Mouse (Mus musculus): Measurements from ENCODE around the gene Pdlim1. TPM values are rescaled to one million over a fixed set of nuclear protein-coding genes. Genes with fewer than 3 reads are reported as not detected.

The Pdlim1 gene
- total RNA-seq, 1 experiment from 2014 or later: 29.3 TPM

DNA sequence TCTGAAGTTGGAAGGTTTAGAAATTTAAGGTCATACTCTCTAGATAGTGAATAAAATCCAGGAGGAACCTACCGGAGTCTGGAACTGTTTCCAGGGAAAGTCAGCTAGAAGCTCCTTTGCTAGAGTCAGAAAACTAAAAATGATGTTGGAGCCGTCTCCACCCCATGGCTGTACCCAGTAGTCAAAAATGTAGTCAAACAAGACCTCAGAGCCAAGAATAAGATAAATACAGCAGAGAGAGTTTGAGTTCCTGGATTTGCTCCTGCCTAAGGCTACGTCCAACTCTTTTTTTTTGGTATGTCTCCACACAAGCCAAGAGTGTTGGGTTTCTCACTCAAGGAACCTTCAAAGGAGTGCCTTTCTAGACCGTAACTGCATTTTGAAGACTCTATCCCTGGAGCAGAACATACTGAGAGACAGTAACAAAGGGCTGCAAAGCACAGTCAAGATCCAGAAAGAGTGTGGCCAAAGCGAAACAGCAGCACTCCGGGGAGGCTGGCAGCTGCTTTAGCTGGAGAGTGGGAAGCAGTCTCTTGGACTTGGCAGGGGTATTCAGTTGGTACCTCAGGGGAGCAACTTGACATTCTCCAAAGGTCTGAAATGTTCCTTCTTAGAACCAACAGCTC, 18.6 kb upstream of the Pdlim1 start:
- no peak for ATAC-seq (replicated peaks; ENCODE audit: insufficient number of reproducible peaks, low FRiP score, low TSS enrichment, poor library complexity, severe bottlenecking)

DNA sequence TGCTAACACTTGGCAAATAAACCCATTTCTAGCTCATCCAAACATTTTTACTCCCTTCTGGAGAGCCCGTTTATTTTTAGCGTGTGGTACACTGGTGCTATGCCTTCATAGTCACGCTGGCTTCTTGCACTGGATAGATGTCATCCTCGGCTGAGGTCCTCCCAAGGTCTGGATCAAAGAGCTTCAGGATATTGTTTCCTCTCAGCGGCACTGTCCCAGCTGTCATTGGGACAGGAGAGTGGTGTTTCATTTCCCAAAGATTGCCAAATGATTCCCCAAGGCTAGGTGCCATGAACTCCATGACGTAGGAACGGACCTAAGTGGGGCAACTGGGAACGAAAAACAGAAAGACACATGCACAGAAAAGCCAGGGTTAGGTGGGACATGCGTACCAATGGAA, 16.8 kb upstream of the Pdlim1 start:
- no peak for ATAC-seq (replicated peaks; ENCODE audit: insufficient number of reproducible peaks, low FRiP score, low TSS enrichment, poor library complexity, severe bottlenecking)

DNA sequence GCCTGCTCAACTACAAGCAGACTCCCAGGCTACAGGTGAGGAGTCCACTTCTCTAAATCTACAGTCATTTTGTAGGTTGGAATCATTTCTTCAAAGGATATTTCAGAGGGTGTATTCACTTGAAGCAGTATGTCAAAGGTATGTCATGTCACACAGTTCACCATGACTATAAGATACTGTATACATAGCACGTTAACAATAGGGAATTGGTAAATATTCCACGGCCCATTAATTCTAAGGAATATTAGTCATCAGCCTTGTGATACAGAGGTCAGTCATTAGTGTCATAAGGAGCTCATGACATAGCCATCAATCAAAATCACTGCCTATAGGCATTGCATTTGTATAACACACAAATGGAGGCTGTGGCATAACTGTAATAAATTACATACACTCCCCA, 13.1 kb upstream of the Pdlim1 start:
- ATAC-seq (replicated peaks; ENCODE audit: insufficient number of reproducible peaks, low FRiP score, low TSS enrichment, poor library complexity, severe bottlenecking): no peak

DNA sequence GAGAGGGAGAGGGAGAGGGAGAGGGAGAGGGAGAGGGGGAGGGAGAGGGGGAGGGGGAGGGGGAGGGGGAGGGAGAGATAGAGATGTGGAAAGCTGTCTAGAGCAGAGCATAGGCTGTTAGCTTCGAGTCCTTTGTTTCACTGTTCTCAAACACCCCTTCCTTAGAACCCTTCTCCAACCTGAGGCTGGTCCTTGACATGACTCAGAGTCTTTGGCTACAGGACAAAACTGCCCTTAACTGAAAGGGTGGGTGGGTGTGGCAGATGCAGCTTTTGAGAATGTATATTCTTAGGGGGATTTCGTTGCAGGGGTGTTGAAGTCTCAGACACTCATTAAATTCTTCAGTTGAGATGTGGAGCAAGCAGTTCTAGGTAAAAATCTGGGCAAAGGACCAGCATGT, 11.8 kb upstream of the Pdlim1 start:
- ATAC-seq (replicated peaks; ENCODE audit: insufficient number of reproducible peaks, low FRiP score, low TSS enrichment, poor library complexity, severe bottlenecking): no peak

DNA sequence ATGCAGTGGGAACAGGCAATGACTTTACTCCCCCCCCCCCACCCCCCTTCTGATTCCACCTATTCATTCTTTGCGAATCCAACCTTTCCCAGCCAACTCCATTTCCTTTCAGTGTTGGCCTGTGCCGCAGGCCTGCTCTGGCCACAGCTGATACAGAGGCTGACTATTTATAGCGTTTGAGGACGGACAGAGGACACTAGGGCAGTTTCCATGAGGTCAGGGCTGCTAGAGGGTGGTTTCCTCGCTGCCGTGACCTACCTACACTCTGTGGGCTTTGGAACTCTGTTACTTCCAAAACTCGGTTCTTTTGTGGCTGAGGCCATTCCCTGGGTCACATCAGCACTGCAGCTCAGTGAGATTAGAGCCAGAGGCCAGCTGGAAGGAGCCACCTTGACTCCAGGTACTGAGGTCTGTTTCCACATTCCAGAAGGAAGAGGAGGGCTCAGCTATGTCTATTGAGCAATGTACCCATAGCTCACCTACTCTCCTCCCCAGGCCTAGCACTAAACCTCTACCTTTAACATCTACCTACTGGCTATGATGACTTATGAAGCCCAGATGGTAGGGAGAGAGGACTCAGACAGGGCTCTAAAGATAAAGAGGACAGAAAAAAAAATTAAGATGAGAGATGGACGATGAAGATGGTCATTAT, 6.9 kb upstream of the Pdlim1 start:
- no peak for ATAC-seq (replicated peaks; ENCODE audit: insufficient number of reproducible peaks, low FRiP score, low TSS enrichment, poor library complexity, severe bottlenecking)

DNA sequence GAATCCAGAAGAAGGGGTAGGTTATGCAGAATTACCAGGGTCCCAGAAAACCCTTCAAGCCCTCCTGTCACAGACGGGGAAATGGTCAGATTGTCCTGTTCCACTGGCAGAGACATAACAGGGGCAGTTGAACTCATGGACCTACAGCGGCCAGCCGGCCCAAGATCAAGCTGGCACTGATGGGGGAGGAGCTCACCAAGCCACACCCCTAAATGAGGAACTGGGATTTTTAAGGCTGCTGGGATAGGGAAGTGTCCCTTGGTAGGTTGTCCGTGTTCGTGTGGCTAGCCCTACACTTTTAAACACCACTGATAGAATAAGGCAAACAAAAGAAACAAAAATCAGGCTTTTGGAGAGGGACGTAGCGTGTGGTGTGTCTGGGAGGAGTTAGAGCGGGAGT, 5.9 kb upstream of the Pdlim1 start:
- ATAC-seq (replicated peaks; ENCODE audit: insufficient number of reproducible peaks, low FRiP score, low TSS enrichment, poor library complexity, severe bottlenecking): peak; percentile 76

DNA sequence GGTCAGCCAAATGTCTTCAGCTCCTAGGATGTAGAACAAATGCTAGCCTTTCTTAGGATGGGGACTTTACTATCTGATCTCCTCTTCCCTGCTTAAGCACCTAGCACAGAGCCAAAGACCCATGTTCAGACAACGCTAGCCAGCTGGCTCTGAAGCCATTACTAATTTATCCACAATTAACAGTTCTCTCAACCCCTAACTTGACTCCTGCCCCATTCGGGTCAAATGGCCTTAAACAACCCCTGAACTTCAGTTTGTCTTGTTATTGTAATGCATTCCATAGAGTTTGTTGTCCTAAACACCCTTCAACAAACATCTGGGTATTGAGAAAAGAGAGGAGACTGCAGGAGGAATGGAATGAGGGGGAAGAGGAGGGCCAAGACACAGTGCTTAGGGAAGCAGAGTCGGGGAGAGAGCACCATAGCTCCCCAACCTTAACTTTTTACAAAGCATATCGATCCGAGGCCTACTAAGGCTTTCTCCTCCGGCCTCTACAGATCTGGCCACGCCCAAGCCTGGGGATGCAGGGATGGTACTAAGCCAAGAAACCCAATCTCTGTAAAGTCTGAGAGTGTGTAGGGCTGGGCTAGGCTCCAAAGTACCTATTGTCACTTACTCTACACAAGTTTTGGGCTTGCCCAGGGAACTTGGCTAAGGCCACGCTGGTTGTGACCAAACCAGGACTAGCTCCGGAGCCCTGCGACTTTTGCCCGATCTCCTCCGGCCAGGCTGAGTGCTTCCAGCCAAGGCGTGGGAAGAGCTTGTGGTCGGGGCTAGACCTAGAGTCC, 4.0 kb upstream of the Pdlim1 start:
- no peak for ATAC-seq (replicated peaks; ENCODE audit: insufficient number of reproducible peaks, low FRiP score, low TSS enrichment, poor library complexity, severe bottlenecking)

DNA sequence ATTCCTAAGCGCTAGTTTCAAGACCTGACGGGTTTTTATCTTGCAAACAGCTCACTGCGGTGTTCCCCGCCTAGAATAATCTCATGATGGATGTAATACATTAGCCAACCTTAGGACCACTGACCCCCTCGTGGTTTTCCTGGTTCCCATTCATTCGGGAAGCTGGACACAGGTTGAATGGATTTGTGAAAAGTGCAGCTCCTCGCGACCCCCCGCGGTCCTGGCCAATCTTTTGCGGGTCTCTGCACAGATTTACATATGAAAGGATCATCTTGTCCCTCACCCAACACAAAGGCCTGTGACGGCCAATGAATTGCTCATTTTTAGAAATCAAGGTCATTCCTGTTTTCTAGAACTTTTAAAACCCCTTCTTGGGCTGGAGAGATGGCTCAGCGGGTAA, 1.0 kb upstream of the Pdlim1 start:
- ATAC-seq (replicated peaks; ENCODE audit: insufficient number of reproducible peaks, low FRiP score, low TSS enrichment, poor library complexity, severe bottlenecking): no peak

DNA sequence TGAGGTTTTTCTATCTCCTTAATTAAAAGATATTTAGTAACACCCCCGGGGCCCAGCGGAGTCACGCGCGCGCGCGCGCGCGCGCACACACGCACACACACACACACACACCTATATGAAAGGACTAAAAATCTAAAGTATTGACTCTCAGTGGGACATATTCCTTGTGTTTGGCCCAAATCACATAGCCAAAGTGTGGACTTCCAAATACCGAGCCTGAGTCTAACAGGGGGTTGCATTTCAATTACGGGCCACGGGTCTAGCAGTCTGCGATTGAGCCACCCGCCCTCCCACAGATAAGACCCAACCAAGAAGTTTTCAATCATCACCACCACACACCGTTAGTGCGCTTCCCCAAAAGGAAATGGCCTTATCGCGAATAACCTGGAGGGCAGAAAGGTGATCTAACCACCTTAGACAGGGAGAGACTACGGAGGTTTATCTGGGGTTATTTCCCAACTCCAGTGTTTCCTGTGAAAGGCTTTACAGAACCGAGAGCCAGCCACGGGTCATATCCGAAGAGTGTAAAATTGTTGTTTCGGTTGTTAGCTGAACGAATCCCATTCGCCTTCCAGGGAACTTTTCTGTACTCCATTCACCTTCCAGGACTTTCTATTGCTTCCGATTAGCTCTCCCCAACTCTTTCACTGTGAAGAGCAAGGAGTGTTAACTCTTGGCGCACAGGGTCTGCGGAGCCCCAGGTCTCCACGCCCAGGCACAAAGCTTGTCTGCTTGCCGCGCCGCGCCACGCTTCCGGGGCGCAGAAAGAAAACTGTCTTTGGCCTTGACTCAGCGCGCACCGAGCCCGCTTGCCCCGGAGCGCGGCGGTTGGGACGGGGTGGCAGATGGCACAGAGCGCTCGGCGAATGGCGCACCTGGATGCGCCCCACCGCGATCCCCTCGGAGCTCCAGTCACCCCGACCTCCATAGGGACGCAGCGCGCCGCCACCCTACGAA, 1.0 kb downstream of the Pdlim1 start:
- ATAC-seq (replicated peaks; ENCODE audit: insufficient number of reproducible peaks, low FRiP score, low TSS enrichment, poor library complexity, severe bottlenecking): no peak

DNA sequence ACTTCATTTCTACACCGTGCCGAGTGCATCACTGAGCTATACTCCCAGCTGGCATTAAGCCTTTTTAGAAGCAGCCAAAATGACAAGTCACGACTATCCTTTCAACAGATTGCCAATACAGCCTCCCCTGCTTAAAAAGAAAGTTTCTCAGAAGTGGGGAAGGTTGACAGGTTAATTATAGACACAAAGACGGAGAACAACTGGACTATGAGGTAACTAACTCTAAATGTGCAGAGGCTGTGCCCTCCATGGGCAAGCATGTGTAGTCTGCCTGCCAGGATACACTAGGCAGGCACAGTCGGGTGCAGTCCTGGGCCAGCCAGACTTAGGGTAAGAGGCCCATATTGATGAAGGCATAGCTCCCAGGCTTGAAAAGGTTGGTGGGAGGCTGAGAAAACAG, 2.1 kb downstream of the Pdlim1 start:
- no peak for ATAC-seq (replicated peaks; ENCODE audit: insufficient number of reproducible peaks, low FRiP score, low TSS enrichment, poor library complexity, severe bottlenecking)

DNA sequence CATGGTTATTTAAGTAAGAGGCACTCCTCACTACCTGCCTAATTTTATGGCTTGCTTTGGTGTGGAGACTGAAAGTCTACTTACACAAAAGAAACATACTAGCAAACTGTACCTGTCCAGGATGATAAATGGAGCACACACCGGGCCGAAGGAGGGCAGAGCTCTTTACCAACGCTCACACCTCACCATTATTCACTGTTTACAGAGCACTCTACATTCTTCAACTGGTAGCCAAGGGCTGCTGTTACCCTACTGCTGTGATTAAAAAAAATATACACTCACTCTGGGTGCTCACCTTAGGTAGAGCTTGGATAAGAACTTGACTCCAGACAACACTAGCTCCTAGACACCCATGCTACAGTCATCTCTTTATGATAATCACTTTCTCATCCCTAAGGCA, 3.1 kb downstream of the Pdlim1 start:
- ATAC-seq (replicated peaks; ENCODE audit: insufficient number of reproducible peaks, low FRiP score, low TSS enrichment, poor library complexity, severe bottlenecking): no peak

DNA sequence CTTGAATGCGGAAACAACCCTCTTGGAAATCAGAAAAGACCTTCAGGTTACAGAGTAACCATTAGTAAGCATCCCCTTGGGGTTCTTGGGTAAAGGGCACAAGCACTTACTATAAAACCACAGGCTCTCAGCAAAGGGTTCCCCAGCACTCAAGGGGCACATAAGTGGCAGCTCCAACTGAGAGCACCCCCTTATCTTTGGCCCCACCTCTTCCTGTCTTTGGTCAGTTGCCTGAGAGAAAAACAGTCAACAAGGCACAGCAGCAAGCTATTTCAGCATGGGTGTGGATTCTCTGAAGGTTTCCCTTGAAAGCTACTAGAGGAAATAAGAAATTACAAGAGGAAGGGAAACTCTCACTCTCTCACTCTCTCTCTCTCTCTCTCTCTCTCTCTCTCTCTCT, 4.3 kb downstream of the Pdlim1 start:
- peak; percentile 70 for ATAC-seq (replicated peaks; ENCODE audit: insufficient number of reproducible peaks, low FRiP score, low TSS enrichment, poor library complexity, severe bottlenecking)

DNA sequence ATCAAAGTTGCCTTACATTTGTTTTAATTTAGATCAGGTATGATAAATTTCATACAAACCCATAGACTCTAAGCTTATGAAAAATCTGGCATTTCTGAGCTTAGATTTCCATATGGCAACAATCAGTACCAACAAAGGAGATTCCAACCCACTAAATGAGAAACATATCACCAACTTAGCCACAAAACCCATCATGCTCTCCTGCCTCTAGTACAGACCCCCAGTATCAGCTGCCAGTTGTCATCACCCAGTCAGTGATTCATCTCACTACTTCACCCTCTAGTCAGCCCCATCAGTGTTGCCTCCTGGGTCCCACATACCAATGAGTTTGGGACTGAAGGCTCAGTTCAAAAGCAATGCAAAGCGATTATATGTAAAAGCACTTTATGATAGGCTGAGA, 12.2 kb downstream of the Pdlim1 start:
- ATAC-seq (replicated peaks; ENCODE audit: insufficient number of reproducible peaks, low FRiP score, low TSS enrichment, poor library complexity, severe bottlenecking): no peak

DNA sequence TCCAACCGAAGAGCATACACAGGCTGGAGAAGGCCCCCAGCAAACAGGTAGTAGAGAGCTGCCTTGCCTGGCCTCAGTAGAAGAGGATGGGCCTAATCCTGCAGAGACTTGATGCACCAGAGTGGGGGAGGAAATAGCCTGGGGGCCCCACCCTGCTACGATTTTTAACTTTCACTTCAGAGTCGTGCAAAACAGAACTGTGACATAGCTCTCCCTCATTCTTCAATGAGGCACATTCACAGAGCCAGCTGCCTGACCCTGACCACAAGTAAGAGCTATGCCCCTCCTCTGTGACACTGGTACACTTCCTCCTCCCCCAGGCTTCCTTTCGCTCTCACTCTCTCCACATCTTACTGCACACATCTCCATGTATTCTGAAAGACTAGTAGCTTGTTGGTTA, 14.2 kb downstream of the Pdlim1 start:
- ATAC-seq (replicated peaks; ENCODE audit: insufficient number of reproducible peaks, low FRiP score, low TSS enrichment, poor library complexity, severe bottlenecking): peak; percentile 86

DNA sequence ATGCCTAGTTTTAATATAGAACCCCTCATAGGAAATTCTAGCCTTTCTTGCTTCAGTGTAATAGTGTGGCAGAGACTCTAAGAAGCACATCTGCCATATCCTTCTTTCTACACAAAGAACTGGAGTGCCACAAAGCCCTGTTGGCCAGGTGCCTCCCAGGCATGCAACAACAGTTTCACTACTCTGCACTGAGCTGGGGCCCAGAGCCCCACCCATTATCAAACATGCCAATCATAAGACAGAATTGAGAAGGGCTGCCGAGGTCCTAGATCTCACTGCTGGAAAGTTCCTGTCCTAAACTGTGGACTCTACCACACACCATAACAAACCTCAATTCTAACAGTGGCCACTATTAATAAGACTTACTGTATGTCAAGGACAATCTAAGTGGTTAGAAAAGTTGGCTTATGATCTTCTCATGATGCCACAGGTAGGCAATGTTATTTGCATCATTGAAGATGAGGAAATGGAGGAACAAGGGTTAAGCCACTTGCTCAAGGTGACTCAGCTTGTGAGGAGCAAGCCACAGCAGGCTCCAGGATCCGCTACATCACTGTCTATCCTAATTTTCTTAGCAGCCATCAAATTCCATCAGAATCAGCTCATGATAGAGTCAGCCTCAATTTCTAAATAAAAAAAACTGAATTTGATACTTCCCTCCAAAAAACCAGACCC, 15.1 kb downstream of the Pdlim1 start:
- ATAC-seq (replicated peaks; ENCODE audit: insufficient number of reproducible peaks, low FRiP score, low TSS enrichment, poor library complexity, severe bottlenecking): no peak

DNA sequence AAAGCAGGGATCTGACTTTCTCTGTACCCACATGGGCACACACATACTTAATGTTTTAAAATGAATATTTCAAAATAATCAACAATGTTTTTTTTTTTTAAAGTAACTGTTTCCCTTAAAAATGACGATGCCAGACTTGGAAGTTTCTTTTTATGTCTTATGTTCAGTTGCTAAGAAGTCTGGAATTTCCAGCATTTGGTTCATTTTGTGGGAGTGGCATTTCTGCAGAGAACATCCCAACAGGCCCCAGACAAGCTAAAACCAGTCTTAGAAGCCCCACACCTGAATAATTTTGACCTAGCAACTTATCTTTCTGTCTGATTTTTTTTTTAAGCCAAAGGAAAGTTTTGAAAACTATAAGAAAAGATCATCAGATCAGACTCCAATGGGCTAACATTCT, 16.1 kb downstream of the Pdlim1 start:
- no peak for ATAC-seq (replicated peaks; ENCODE audit: insufficient number of reproducible peaks, low FRiP score, low TSS enrichment, poor library complexity, severe bottlenecking)

DNA sequence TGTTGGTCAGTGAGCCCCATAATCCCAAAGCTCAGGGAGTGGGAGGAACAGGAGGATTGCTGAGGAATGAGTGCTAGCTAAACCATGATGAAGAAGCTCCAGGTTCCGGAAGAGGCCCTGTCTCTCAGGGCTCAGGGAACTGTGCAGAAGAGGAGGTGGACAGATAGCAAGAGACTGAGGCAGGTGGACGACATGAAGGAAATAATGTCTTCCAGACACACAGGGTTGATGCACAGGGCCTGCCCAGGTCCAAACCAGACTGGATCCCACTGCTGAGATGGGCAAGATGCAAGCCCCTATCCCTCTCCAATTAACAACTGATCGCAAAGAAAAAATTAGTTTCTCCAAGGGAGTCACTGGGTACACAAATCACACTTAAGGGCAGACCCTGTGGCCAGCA, 16.9 kb downstream of the Pdlim1 start:
- no peak for ATAC-seq (replicated peaks; ENCODE audit: insufficient number of reproducible peaks, low FRiP score, low TSS enrichment, poor library complexity, severe bottlenecking)

DNA sequence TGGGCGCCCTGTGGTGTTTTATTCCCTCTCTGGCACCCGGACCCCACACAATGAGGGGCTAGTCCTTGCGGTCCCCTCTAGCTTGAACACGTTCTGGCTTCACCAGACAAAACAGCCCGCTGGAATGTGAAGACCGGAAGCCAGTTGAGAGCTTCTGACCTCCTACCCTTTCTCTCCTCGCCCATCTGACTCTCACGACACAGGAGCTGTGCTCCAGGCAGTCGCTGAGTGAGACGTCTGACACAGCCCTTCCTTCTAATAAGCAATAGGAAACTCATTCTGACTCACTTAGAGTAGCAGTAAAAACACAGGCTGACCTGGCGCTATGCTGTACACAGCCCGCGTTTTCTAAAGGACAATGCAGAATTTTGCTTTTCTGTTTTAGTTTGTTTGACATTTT, 17.9 kb downstream of the Pdlim1 start:
- no peak for ATAC-seq (replicated peaks; ENCODE audit: insufficient number of reproducible peaks, low FRiP score, low TSS enrichment, poor library complexity, severe bottlenecking)

DNA sequence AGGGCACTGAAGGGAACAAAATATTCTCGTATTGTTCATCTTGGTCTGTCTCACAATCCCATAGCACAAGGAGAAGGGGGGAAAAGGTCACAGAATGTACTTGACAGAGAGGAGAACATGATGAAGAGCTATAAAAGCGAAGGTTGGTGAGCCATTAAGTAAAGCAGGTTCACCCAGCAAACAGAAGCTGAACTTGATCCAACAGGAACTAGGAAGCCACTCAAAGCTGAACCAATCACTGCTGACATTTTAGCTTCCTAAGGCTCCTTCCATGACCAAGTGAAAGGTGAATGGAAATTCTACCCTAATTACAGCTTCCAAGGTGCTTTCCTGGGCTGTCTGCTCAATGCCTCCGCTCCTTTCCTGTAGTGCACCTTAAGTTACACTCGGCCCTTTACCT, 20.5 kb downstream of the Pdlim1 start:
- ATAC-seq (replicated peaks; ENCODE audit: insufficient number of reproducible peaks, low FRiP score, low TSS enrichment, poor library complexity, severe bottlenecking): no peak
